Mouse (Mus musculus): Measurements from ENCODE around the gene Pou2af1.

GRCm38 (mm10) chr9:51182716-51183710 is 30.5 kb upstream of the Pou2af1 start:
- no peak for TF ChIP-seq CTCF (IDR thresholded peaks at IDR 0.05; ENCODE audit: extremely low read depth, insufficient read length, insufficient replicate concordance, low read depth, low read length)
- TF ChIP-seq POLR2A (IDR thresholded peaks at IDR 0.05; ENCODE audit: low read depth, low read length) = no peak

All from small intestine, adult 2 months (tissue).